Mouse (Mus musculus) bone marrow macrophage, adult 2 months (primary cell): ENCODE measurements around the gene Caln1. TPM values are rescaled to one million over a fixed set of nuclear protein-coding genes. Genes with fewer than 3 reads are reported as not detected.

Experiments used
- H3K27ac ChIP-seq: 2 replicates; pipeline ENCODE4 v1.5.1; 2012; ENCODE audit warnings: low read depth, low read length; ENCODE audit not compliant: insufficient read depth
- H3K4me1 ChIP-seq: 2 replicates; pipeline ENCODE4 v1.6.1; 2012; ENCODE audit warnings: low read length; ENCODE audit not compliant: control insufficient read depth, insufficient read depth
- H3K4me3 ChIP-seq: 2 replicates; pipeline ENCODE4 v1.5.1; 2012; ENCODE audit warnings: mild to moderate bottlenecking, low read length, moderate library complexity; ENCODE audit not compliant: insufficient read depth
- CTCF ChIP-seq: IDR thresholded peaks from 2 replicates; pipeline ENCODE4 v1.5.1; 2012; ENCODE audit warnings: low read depth, mild to moderate bottlenecking, low read length, moderate library complexity
- POLR2A ChIP-seq: IDR thresholded peaks from 2 replicates; pipeline ENCODE4 v1.6.1; 2012; ENCODE audit warnings: mild to moderate bottlenecking, low read depth, low read length, borderline replicate concordance
- polyA plus RNA-seq: library from polyadenylated mRNA; stranded (reverse); fragments of >200 nt; gene quantifications from 2 replicates; pipeline ENCODE4 v1.2.4, GENCODE M21; 2012; ENCODE audit not compliant: missing spikeins, insufficient read depth, insufficient read length

Gene Caln1
- not detected in 2 replicates for polyA plus RNA-seq

GRCm38 (mm10) chr5:130369237-130369636 is at the start of gene Caln1:
Caln1 (plus strand) TSS chr5:130369455.
- Histone ChIP-seq H3K27ac (no peak within 1 kb of the TSS), H3K4me3 (no peak within 1 kb of the TSS), H3K4me1 (no peaks in the 10 kb centered on the region)
- no peak for TF ChIP-seq POLR2A
- TF ChIP-seq CTCF: no peak

- no peak for TF ChIP-seq POLR2A
- H3K4me3 ChIP-seq: no peak overlapping the region
- no peak overlapping the region for H3K27ac ChIP-seq
- H3K4me1 ChIP-seq: no peaks in the 10 kb centered on the region
Measured at GRCm38 (mm10) chr5:130319783-130320182, 49.5 kb upstream of the Caln1 start.

- no peak overlapping the region for H3K4me3 ChIP-seq
- no peaks in the 10 kb centered on the region for H3K4me1 ChIP-seq
- H3K27ac ChIP-seq: no peak overlapping the region
- TF ChIP-seq CTCF (0 out of 2 replicates have a peak, but pooled peaks have one; percentile 43), POLR2A (no peak)
Measured at GRCm38 (mm10) chr5:130320485-130320884, 48.8 kb upstream of the Caln1 start.

GRCm38 (mm10) chr5:130325486-130325885 is 43.8 kb upstream of the Caln1 start:
- Histone ChIP-seq H3K4me3 (no peak overlapping the region), H3K27ac (no peak overlapping the region), H3K4me1 (peaks cover 9% of the 10 kb centered on the region)
- TF ChIP-seq POLR2A (no peak), CTCF (no peak)

GRCm38 (mm10) chr5:130327615-130328263 is 41.5 kb upstream of the Caln1 start:
- H3K4me3 ChIP-seq: no peak overlapping the region
- H3K4me1 ChIP-seq: peaks cover 13% of the 10 kb centered on the region
- TF ChIP-seq POLR2A (no peak), CTCF (no peak)
- no peak overlapping the region for H3K27ac ChIP-seq

- H3K4me3 ChIP-seq: no peak overlapping the region
- H3K27ac ChIP-seq: no peak overlapping the region
- no peak for TF ChIP-seq CTCF
- no peak for TF ChIP-seq POLR2A
- peaks cover 16% of the 10 kb centered on the region for H3K4me1 ChIP-seq
Measured at GRCm38 (mm10) chr5:130328366-130328765, 40.9 kb upstream of the Caln1 start.

GRCm38 (mm10) chr5:130329889-130330288 is 39.4 kb upstream of the Caln1 start:
- peaks cover 18% of the 10 kb centered on the region for H3K4me1 ChIP-seq
- no peak overlapping the region for H3K4me3 ChIP-seq
- H3K27ac ChIP-seq: no peak overlapping the region
- TF ChIP-seq CTCF (no peak), POLR2A (no peak)

- H3K4me1 ChIP-seq: peaks cover 18% of the 10 kb centered on the region
- no peak overlapping the region for H3K27ac ChIP-seq
- H3K4me3 ChIP-seq: no peak overlapping the region
- TF ChIP-seq POLR2A (no peak), CTCF (no peak)
Measured at GRCm38 (mm10) chr5:130330801-130331200, 38.5 kb upstream of the Caln1 start.

GRCm38 (mm10) chr5:130331206-130331605 is 38.0 kb upstream of the Caln1 start:
- Histone ChIP-seq H3K4me1 (peaks cover 18% of the 10 kb centered on the region), H3K27ac (no peak overlapping the region), H3K4me3 (no peak overlapping the region)
- no peak for TF ChIP-seq POLR2A
- TF ChIP-seq CTCF: no peak

GRCm38 (mm10) chr5:130333566-130333965 is 35.7 kb upstream of the Caln1 start:
- Histone ChIP-seq H3K4me3 (no peak overlapping the region), H3K4me1 (peaks cover 18% of the 10 kb centered on the region), H3K27ac (no peak overlapping the region)
- no peak for TF ChIP-seq POLR2A
- no peak for TF ChIP-seq CTCF
